Mouse (Mus musculus): Measurements from ENCODE around the gene Ap1s1. TPM values are rescaled to one million over a fixed set of nuclear protein-coding genes. Genes with fewer than 3 reads are reported as not detected.

Gene Ap1s1
- total and polyA plus RNA-seq, 2 experiments: 21.5 to 25.6 TPM

DNA sequence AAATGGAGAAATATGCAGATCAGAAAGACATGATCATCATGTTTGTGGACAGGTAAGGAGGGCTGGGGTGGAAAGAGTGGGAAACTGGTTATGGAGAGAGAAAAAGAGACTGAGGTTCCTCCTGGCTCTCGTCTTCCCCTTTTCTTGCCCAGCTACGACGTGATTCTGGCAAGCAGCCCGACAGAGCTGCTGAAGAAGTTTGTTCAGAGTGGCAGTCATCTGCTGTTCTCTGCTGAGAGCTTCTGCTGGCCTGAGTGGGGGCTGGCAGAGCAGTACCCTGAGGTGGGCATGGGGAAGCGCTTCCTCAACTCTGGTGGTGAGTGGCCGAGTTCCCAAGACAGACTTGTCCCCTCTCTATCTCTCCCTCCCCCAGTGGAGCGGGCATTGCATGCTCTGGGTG is 57.5 kb downstream of the Ap1s1 start:
- H3K4me3 ChIP-seq (ENCODE audit: insufficient read depth, low read depth, low read length): peak overlapping the region; percentile 13; the same call in 1 of the 2 replicates
- H3K36me3 ChIP-seq (ENCODE audit: control insufficient read depth, insufficient read depth, low read length): no peaks in the 10 kb centered on the region
- H3K27ac ChIP-seq (replicated peaks; ENCODE audit: insufficient read depth, low read depth, low read length): no peak overlapping the region
- no peak for DNase-seq (ENCODE audit: extremely low read depth, low read depth, low spot score)
- H3K79me2 ChIP-seq (ENCODE audit: control insufficient read depth, insufficient read depth, low read length): no peaks in the 10 kb centered on the region
- peaks cover 5% of the 10 kb centered on the region for H3K4me1 ChIP-seq (ENCODE audit: control insufficient read depth, insufficient read depth, low read length)
- no peak overlapping the region for H3K9ac ChIP-seq (ENCODE audit: low read depth, low read length)
- no peak for TF ChIP-seq CTCF (IDR thresholded peaks at IDR 0.05; ENCODE audit: low read depth, low read length)
- no peak for TF ChIP-seq POLR2A (IDR thresholded peaks at IDR 0.05; ENCODE audit: extremely low read depth, insufficient read depth, low read length)
- WGBS: 78% methylated on average over 7 of the region's 7 CpGs
- no peaks in the 10 kb centered on the region for H3K27me3 ChIP-seq (ENCODE audit: control insufficient read depth, insufficient read depth, low read length)

DNA sequence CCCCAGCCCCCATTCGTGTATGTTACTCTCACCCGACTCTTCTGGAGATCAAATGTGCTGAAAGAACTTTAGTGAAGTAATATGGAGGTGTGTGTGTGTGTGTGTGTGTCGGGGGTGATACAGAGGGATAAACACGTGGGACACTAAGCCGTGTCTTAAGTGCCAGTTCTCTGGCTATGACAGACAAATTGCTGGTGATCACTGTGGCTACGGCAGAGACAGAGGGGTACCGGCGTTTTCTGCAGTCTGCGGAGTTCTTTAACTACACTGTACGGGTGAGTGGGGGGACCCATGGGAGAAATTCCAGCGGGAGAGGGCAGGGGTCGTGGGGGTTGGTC is 58.0 kb downstream of the Ap1s1 start, which contains the start of gene Znhit1:
Gene Znhit1, minus strand, starts transcription at position 88 of the 338 bp plus-strand sequence.
- Histone ChIP-seq H3K4me3 (ENCODE audit: insufficient read depth, low read depth, low read length) (peak within 1 kb of the TSS; percentile 72), H3K27ac (replicated peaks; ENCODE audit: insufficient read depth, low read depth, low read length) (peak within 1 kb of the TSS; percentile 64), H3K36me3 (ENCODE audit: control insufficient read depth, insufficient read depth, low read length) (no peaks in the 10 kb centered on the region), H3K9ac (ENCODE audit: low read depth, low read length) (peak within 1 kb of the TSS; percentile 87), H3K27me3 (ENCODE audit: control insufficient read depth, insufficient read depth, low read length) (no peaks in the 10 kb centered on the region), H3K4me1 (ENCODE audit: control insufficient read depth, insufficient read depth, low read length) (peaks cover 5% of the 10 kb centered on the region), H3K79me2 (ENCODE audit: control insufficient read depth, insufficient read depth, low read length) (no peaks in the 10 kb centered on the region)
- DNase-seq (ENCODE audit: extremely low read depth, low read depth, low spot score): no peak
- TF ChIP-seq CTCF (IDR thresholded peaks at IDR 0.05; ENCODE audit: low read depth, low read length): no peak
- TF ChIP-seq POLR2A (IDR thresholded peaks at IDR 0.05; ENCODE audit: extremely low read depth, insufficient read depth, low read length): no peak
- WGBS: 14% methylated on average over 12 of the region's 12 CpGs

GRCm38 (mm10) chr5:136987138-136987933 is 58.6 kb downstream of the Ap1s1 start:
- peaks cover 5% of the 10 kb centered on the region for H3K4me1 ChIP-seq (ENCODE audit: control insufficient read depth, insufficient read depth, low read length)
- H3K36me3 ChIP-seq (ENCODE audit: control insufficient read depth, insufficient read depth, low read length): no peaks in the 10 kb centered on the region
- peak overlapping the region; percentile 72 for H3K4me3 ChIP-seq (ENCODE audit: insufficient read depth, low read depth, low read length)
- no peaks in the 10 kb centered on the region for H3K27me3 ChIP-seq (ENCODE audit: control insufficient read depth, insufficient read depth, low read length)
- peak; percentile 57 for DNase-seq (ENCODE audit: extremely low read depth, low read depth, low spot score)
- WGBS: under 1% methylated on average over 67 of the region's 67 CpGs
- TF ChIP-seq POLR2A (IDR thresholded peaks at IDR 0.05; ENCODE audit: extremely low read depth, insufficient read depth, low read length) (peak; percentile 79), CTCF (IDR thresholded peaks at IDR 0.05; ENCODE audit: low read depth, low read length) (no peak)
- H3K27ac ChIP-seq (replicated peaks; ENCODE audit: insufficient read depth, low read depth, low read length): peak overlapping the region; percentile 64
- H3K9ac ChIP-seq (ENCODE audit: low read depth, low read length): peak overlapping the region; percentile 87
- no peaks in the 10 kb centered on the region for H3K79me2 ChIP-seq (ENCODE audit: control insufficient read depth, insufficient read depth, low read length)

DNA sequence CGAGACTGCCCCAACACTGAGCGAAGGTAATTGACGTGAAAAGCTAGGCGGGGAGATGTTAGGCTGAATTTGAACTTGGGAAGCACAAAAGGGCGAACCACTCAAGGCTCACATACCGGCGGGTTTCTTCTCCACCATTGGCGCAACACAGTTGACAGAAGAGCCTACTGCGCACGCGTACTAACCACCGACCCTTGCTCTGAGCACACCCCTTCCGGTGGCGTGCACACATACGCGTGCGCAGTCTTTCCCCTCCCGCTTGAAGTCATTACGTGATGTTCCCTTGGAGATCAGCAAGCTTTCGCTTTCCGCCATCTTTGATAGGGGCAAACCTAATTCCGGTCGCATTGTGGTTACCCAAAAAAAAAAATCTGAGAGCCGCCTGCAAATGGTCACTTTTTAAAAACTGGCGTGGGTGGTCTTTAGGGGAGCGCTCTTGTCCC is 59.2 kb downstream of the Ap1s1 start, which contains the start of gene Plod3:
Gene Plod3, plus strand, starts transcription at position 325 of the 443 bp plus-strand sequence.
- peak; percentile 93 for DNase-seq (ENCODE audit: extremely low read depth, low read depth, low spot score)
- Histone ChIP-seq H3K36me3 (ENCODE audit: control insufficient read depth, insufficient read depth, low read length) (peaks cover 5% of the 10 kb centered on the region; the same call in 1 of the 2 replicates), H3K27me3 (ENCODE audit: control insufficient read depth, insufficient read depth, low read length) (no peaks in the 10 kb centered on the region), H3K9ac (ENCODE audit: low read depth, low read length) (peak within 1 kb of the TSS; percentile 87), H3K4me3 (ENCODE audit: insufficient read depth, low read depth, low read length) (peak within 1 kb of the TSS; percentile 72), H3K4me1 (ENCODE audit: control insufficient read depth, insufficient read depth, low read length) (peaks cover 5% of the 10 kb centered on the region), H3K27ac (replicated peaks; ENCODE audit: insufficient read depth, low read depth, low read length) (peak within 1 kb of the TSS; percentile 64), H3K79me2 (ENCODE audit: control insufficient read depth, insufficient read depth, low read length) (no peaks in the 10 kb centered on the region)
- WGBS: 0% methylated on average over 26 of the region's 26 CpGs
- TF ChIP-seq CTCF (IDR thresholded peaks at IDR 0.05; ENCODE audit: low read depth, low read length) (no peak), POLR2A (IDR thresholded peaks at IDR 0.05; ENCODE audit: extremely low read depth, insufficient read depth, low read length) (no peak)

Other genes starting within 250 kb of the Ap1s1 start
- gene Col26a1, start 162.9 kb downstream of the Ap1s1 start, total RNA-seq (2014; rRNA removed): not detected in 2 replicates
- gene Col26a1, start 162.9 kb downstream of the Ap1s1 start, polyA plus RNA-seq (2012; rRNA removed): not detected in 2 replicates
- gene Ift22, start 138.0 kb downstream of the Ap1s1 start, total RNA-seq (2014; rRNA removed): 2.4 and 3.2 TPM in 2 replicates
- 3.4 and 3.8 TPM in 2 replicates for gene Ift22, start 138.0 kb downstream of the Ap1s1 start, polyA plus RNA-seq (2012; rRNA removed)
- gene Fis1, start 92.9 kb downstream of the Ap1s1 start, total RNA-seq (2014; rRNA removed): 106 and 115 TPM in 2 replicates
- gene Fis1, start 92.9 kb downstream of the Ap1s1 start, polyA plus RNA-seq (2012; rRNA removed): 112 and 120 TPM in 2 replicates
- gene Cldn15, start 79.5 kb downstream of the Ap1s1 start, total RNA-seq (2014; rRNA removed): 0.40 and 0.46 TPM in 2 replicates
- gene Cldn15, start 79.5 kb downstream of the Ap1s1 start, polyA plus RNA-seq (2012; rRNA removed): 0.51 and 0.81 TPM in 2 replicates
- 21.5 and 22.7 TPM in 2 replicates for gene Plod3, start 59.1 kb downstream of the Ap1s1 start, total RNA-seq (2014; rRNA removed)
- gene Plod3, start 59.1 kb downstream of the Ap1s1 start, polyA plus RNA-seq (2012; rRNA removed): 23.4 and 27.4 TPM in 2 replicates
- 30.0 and 44.5 TPM in 2 replicates for gene Znhit1, start 58.1 kb downstream of the Ap1s1 start, total RNA-seq (2014; rRNA removed)
- 101 and 109 TPM in 2 replicates for gene Znhit1, start 58.1 kb downstream of the Ap1s1 start, polyA plus RNA-seq (2012; rRNA removed)
- 0.07 TPM in 1 of 2 replicates, not detected in the other for gene Vgf, start 19.7 kb downstream of the Ap1s1 start, total RNA-seq (2014; rRNA removed)
- not detected in 2 replicates for gene Vgf, start 19.7 kb downstream of the Ap1s1 start, polyA plus RNA-seq (2012; rRNA removed)
- gene Serpine1, start 26.1 kb upstream of the Ap1s1 start, total RNA-seq (2014; rRNA removed): 0.83 and 1.9 TPM in 2 replicates
- 0.12 and 0.32 TPM in 2 replicates for gene Serpine1, start 26.1 kb upstream of the Ap1s1 start, polyA plus RNA-seq (2012; rRNA removed)
- gene Trim56, start 70.1 kb upstream of the Ap1s1 start, total RNA-seq (2014; rRNA removed): 9.3 and 11.2 TPM in 2 replicates
- 4.3 and 5.7 TPM in 2 replicates for gene Trim56, start 70.1 kb upstream of the Ap1s1 start, polyA plus RNA-seq (2012; rRNA removed)
- 0.28 TPM in 1 of 2 replicates, not detected in the other for gene Muc3, start 103.2 kb upstream of the Ap1s1 start, total RNA-seq (2014; rRNA removed)
- 0.19 and 0.37 TPM in 2 replicates for gene Muc3, start 103.2 kb upstream of the Ap1s1 start, polyA plus RNA-seq (2012; rRNA removed)
- not detected in 2 replicates for gene Muc3a, start 166.3 kb upstream of the Ap1s1 start, total RNA-seq (2014; rRNA removed)
- 0.10 and 0.12 TPM in 2 replicates for gene Muc3a, start 166.3 kb upstream of the Ap1s1 start, polyA plus RNA-seq (2012; rRNA removed)
- gene Ache, start 241.4 kb upstream of the Ap1s1 start, total RNA-seq (2014; rRNA removed): 0.28 and 0.34 TPM in 2 replicates
- gene Ache, start 241.4 kb upstream of the Ap1s1 start, polyA plus RNA-seq (2012; rRNA removed): 0.36 and 0.55 TPM in 2 replicates
- gene Ufsp1, start 248.5 kb upstream of the Ap1s1 start, total RNA-seq (2014; rRNA removed): 1.1 and 1.4 TPM in 2 replicates
- gene Ufsp1, start 248.5 kb upstream of the Ap1s1 start, polyA plus RNA-seq (2012; rRNA removed): 6.3 and 7.9 TPM in 2 replicates

Measured in liver, adult 2 months (tissue).